Mouse (Mus musculus) spleen, adult 18-20 months (tissue): Measurements from ENCODE around the gene Olfr773.
"Not testable (repeated sequence)": the region's sequence is repeated elsewhere in the genome, so short reads cannot be mapped to it uniquely, and the experiment has no call there.

Source experiments
- DNase-seq, 2 experiments: peaks; one replicate each; pipeline ENCODE4 v3.0.0; 2022; ENCODE audit warnings: mixed read lengths in 2 of 2

Gene Olfr773

DNA sequence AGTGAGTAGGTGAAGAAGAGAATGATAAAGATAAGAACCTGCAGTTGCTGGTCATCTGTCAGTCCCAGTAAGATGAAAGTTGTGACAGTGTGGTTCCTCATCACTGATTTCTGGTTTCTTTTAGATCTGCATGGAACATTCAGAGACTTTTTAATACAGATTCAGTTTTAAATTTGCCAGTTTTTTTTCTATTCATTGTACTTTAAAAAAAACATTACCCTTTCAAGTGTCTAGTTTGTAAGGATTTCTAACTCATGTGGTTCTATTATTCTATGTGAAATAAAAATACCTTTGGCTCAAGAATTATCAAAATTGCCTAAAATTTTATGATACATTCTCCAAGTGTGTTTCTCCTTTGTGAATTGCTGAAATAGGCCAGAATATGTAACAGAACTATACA is at the start of gene Olfr773:
Gene Olfr773 (minus strand): TSS at position 101 of the 400 bp plus-strand sequence.
- DNase-seq = not testable (repeated sequence)

DNA sequence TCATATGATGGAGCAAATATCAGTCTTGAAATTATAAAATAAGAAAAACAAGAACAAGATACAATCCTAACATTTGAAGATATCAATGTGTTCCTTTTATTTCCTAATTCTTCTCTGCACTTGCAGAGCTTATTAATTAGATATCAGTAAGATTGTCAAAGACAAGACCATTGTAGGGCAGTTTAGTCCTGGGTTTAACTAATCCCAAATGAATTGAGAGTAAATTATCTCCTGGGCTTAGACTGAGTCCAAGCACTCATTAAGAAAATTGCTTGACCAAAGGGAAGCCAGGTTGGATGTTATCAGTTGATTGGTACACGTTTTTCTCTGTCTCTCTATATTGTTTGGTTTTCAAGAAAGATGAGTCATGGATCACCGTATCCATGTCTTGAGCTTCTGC is 48.7 kb upstream of the Olfr773 start, which contains the start of gene Olfr774:
Gene Olfr774 (plus strand): TSS at position 301 of the 400 bp plus-strand sequence.
- no peak for DNase-seq

DNA sequence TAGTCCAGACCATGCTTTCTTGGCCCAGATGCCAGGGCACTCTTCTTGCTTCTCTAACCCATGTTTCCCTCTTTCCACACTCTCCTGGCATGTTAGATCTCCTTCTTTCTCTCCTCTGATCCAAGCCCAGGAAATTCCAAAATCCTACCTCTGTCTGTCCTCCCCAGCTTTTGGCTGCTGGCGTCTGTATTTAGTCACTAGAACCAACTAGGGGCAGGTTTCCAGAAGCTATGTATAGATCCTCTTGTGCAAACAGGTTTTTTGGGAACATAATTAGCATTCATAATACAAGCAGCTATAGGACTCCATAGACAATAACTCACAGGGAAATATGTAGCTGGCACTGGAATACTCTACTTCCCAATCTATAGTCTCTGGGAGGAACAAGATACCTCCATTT is 43.5 kb upstream of the Olfr773 start:
- no peak for DNase-seq

DNA sequence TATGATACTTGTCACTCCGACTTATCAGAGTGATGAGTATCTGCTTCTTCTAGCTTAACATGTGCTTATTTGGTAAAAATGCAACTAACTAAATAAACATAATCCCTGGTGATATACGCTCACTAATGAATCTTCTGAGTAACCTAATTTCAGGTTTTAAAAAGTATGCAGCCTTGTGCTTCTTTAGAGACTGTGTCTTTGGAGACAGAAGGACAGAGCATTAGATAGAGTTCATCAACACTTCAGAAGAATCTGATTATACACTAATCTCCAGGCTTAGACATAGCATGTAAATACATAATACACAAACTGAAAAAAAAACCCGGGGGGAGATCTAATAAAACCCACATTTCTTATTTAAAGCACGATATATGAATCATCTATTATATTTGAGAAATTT is 9.4 kb downstream of the Olfr773 start, which contains the start of gene Olfr772:
Gene Olfr772 (minus strand): TSS at position 101 of the 400 bp plus-strand sequence.
- not testable (repeated sequence) for DNase-seq

DNA sequence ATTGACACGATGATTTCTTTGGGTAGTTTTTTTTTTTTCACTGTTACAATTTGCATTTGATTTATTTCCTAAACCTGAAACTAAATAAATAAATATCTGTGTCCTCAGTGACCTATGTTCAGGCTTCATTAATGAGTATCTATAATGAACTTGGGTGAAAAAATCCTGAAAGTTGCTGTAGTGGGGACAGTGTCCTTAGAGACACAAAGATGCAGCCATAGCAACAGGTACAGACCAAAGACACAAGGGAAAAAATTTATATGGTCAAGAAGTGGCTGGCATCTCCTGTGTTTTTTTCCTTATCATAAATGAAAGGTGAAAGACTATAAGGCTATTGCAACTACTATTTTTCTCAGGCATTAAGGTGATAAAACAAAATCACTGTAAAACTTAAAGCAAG is 22.6 kb downstream of the Olfr773 start, which contains the start of gene Olfr771:
Gene Olfr771 (minus strand): TSS at position 101 of the 400 bp plus-strand sequence.
- no peak for DNase-seq

DNA sequence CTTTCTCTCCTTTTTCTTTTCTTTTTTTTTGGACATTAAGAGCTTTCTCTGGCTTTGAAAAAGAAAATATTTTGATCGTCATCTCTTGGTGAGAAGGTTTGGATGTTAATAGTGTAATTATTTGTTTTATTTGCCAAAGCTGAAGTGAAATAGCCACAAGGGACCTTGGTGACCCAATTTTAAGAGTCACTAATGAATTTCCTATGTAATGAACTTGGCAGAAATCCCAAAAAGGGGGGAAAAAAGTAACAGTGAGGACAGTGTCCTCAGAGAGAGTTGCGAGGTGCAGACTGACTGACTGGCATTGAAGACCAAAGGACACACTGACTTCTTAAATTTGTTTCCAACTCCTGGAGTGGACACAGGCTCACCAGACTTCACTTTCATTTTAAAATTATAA is 48.3 kb downstream of the Olfr773 start, which contains the start of gene Olfr770:
Gene Olfr770 (minus strand): TSS at position 101 of the 400 bp plus-strand sequence.
- no peak for DNase-seq
